Mouse (Mus musculus): ENCODE measurements around the gene Suds3. TPM values are rescaled to one million over a fixed set of nuclear protein-coding genes. Genes with fewer than 3 reads are reported as not detected.

Gene Suds3
- polyA plus RNA-seq, 1 experiment from 2014 or later, result 70.0 TPM

DNA sequence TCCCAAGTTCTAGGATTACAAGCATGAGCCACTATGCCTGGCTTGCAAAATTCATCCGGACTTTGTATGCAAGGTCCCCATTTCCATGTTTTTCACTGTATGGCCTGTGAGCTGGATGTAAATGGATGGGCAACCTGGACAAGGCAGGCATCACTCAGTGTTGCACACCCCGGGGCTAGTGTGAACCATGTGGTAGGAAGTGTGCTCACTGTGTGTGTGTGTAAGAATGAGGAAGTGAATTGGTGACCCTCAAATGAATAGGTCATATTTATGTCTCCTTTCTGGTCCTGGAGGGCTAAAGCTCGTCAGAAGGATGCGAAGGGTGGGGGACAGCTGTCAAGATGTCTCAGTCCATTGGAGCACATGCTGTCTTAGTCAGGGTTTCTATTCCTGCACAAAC, 11.1 kb upstream of the Suds3 start:
- no peak for ATAC-seq
- Histone ChIP-seq H3K36me3 (ENCODE audit: control insufficient read depth, insufficient read depth, low read length) (no peaks in the 10 kb centered on the region), H3K4me2 (ENCODE audit: low read length) (no peak overlapping the region), H3K4me3 (ENCODE audit: low read length) (no peak overlapping the region), H3K27ac (ENCODE audit: low read depth, low read length) (no peak overlapping the region), H3K4me1 (ENCODE audit: control insufficient read depth, insufficient read depth, low read depth, low read length) (no peaks in the 10 kb centered on the region), H3K9ac (ENCODE audit: low read depth, low read length) (no peak overlapping the region), H3K27me3 (replicated peaks; ENCODE audit: control insufficient read depth, insufficient read depth, low read length) (no peaks in the 10 kb centered on the region), H3K9me3 (ENCODE audit: control insufficient read depth, low read length) (no peaks in the 10 kb centered on the region)
- WGBS, result 83% methylated on average over 4 of the region's 4 CpGs

DNA sequence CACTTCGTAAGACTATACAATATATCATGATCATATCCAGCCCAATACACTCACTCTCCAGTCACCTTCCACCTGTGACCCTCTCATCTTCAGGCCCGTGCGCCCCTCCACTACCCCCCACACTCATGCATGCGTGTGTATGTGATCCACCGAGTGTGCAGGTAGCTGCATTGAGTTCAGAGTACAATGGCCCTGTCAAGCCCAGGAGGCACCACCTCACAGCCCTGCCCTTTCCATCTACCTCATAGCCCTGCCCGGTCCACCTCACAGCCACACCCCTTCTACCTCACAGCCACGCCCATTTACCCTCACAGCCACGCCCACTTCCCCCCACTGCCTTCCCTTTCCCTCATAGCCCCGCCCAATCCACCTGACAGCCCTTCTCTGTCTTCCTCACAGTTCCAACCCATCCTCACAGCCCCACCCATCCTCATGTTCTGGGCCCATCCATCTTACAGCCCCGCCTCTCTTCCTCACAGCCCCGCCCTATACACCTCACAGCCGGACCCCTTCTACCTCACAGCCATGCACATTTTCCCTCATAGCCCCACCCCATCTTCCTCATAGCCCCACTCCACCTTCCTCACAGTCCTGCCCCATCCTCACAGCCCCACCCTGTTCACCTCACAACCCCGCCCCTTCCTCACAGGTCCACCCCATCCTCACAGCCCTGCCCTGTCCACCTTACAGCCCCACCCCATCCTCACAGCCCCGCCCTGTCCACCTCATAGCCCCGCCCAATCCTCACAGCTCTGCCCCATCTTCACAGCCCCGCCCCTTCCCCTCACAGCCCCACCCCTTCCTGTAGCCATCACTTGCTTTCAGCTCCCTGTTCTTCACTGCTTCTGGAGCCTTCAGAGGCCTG, 9.8 kb upstream of the Suds3 start:
- WGBS, result 81% methylated on average over 16 of the region's 16 CpGs
- H3K36me3 ChIP-seq (ENCODE audit: control insufficient read depth, insufficient read depth, low read length), result no peaks in the 10 kb centered on the region
- no peaks in the 10 kb centered on the region for H3K27me3 ChIP-seq (replicated peaks; ENCODE audit: control insufficient read depth, insufficient read depth, low read length)
- peaks cover 8% of the 10 kb centered on the region for H3K4me1 ChIP-seq (ENCODE audit: control insufficient read depth, insufficient read depth, low read depth, low read length)
- H3K9me3 ChIP-seq (ENCODE audit: control insufficient read depth, low read length), result no peaks in the 10 kb centered on the region
- H3K4me2 ChIP-seq (ENCODE audit: low read length), result no peak overlapping the region
- H3K4me3 ChIP-seq (ENCODE audit: low read length), result no peak overlapping the region
- ATAC-seq, result no peak
- no peak overlapping the region for H3K9ac ChIP-seq (ENCODE audit: low read depth, low read length)
- no peak overlapping the region for H3K27ac ChIP-seq (ENCODE audit: low read depth, low read length)

DNA sequence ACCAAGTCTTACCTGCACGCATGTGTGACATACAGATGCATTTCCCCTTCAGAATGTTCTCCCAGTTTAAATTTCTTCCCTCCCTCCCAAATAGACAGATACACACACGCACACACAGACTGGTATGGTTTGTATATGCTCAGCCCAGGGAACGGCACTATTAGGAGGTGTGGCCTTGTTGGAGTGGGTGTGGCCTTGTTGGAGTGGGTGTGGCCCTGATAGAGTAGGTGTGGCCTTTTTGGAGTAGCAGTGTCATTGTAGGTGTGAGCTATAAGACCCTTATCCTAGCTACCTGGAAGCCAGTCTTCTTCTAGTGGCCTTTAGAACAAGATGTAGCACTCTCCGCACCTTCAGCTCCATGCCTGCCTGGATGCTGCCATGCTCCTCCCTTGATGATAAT, 7.9 kb upstream of the Suds3 start:
- Histone ChIP-seq H3K4me3 (ENCODE audit: low read length) (no peak overlapping the region), H3K27me3 (replicated peaks; ENCODE audit: control insufficient read depth, insufficient read depth, low read length) (no peaks in the 10 kb centered on the region), H3K9me3 (ENCODE audit: control insufficient read depth, low read length) (no peaks in the 10 kb centered on the region), H3K27ac (ENCODE audit: low read depth, low read length) (no peak overlapping the region), H3K9ac (ENCODE audit: low read depth, low read length) (no peak overlapping the region), H3K4me2 (ENCODE audit: low read length) (no peak overlapping the region), H3K4me1 (ENCODE audit: control insufficient read depth, insufficient read depth, low read depth, low read length) (peaks cover 10% of the 10 kb centered on the region), H3K36me3 (ENCODE audit: control insufficient read depth, insufficient read depth, low read length) (no peaks in the 10 kb centered on the region)
- WGBS, result 93% methylated on average over 4 of the region's 4 CpGs
- ATAC-seq, result no peak

DNA sequence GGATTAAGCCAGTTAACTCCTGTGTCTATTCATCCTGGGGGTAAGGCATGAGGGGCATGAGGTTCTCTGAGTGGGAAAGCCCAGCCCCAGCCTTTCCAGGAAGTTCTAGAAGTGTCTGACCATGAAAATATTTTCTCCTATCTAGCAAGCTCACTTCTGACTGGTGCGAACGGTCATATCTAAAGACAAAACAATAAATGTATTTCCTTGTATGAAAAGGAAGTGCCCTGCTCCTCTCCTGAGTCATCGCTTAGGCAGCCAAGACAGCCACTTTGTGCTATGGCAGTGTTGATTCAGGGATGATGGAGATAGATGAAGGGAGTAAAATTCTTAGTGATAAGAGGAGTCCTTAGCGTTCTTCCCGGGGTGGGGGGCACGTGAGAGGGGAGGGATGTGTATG, 7.2 kb upstream of the Suds3 start:
- no peak overlapping the region for H3K9ac ChIP-seq (ENCODE audit: low read depth, low read length)
- peaks cover 10% of the 10 kb centered on the region for H3K4me1 ChIP-seq (ENCODE audit: control insufficient read depth, insufficient read depth, low read depth, low read length)
- no peaks in the 10 kb centered on the region for H3K27me3 ChIP-seq (replicated peaks; ENCODE audit: control insufficient read depth, insufficient read depth, low read length)
- WGBS, result 88% methylated on average over 6 of the region's 6 CpGs
- no peak overlapping the region for H3K4me2 ChIP-seq (ENCODE audit: low read length)
- no peak overlapping the region for H3K4me3 ChIP-seq (ENCODE audit: low read length)
- no peaks in the 10 kb centered on the region for H3K36me3 ChIP-seq (ENCODE audit: control insufficient read depth, insufficient read depth, low read length)
- ATAC-seq, result no peak
- H3K27ac ChIP-seq (ENCODE audit: low read depth, low read length), result no peak overlapping the region
- no peaks in the 10 kb centered on the region for H3K9me3 ChIP-seq (ENCODE audit: control insufficient read depth, low read length)

DNA sequence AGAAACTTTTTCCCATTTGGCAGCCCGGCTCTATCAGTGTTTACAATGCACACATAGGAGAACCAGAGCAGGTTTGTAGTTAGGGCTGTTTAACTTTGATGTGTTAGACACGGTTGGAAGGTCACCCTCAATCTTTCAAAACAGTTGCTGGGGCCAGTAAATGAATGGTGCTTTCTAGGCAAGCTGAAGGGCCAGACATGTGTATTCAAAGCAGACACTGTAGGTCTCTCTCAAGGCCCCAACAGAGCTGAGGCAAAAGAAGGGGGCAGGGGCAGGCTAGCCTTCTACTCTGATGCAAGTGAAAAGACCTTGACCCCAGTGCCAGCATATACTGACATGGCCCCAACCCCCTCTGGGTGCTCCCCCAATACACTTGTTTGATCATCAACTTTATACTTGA, 5.7 kb upstream of the Suds3 start:
- ATAC-seq, result no peak
- Histone ChIP-seq H3K36me3 (ENCODE audit: control insufficient read depth, insufficient read depth, low read length) (no peaks in the 10 kb centered on the region), H3K9ac (ENCODE audit: low read depth, low read length) (no peak overlapping the region), H3K4me1 (ENCODE audit: control insufficient read depth, insufficient read depth, low read depth, low read length) (peaks cover 10% of the 10 kb centered on the region), H3K27ac (ENCODE audit: low read depth, low read length) (no peak overlapping the region), H3K4me3 (ENCODE audit: low read length) (no peak overlapping the region), H3K27me3 (replicated peaks; ENCODE audit: control insufficient read depth, insufficient read depth, low read length) (no peaks in the 10 kb centered on the region), H3K4me2 (ENCODE audit: low read length) (no peak overlapping the region), H3K9me3 (ENCODE audit: control insufficient read depth, low read length) (no peaks in the 10 kb centered on the region)
- 3% methylated on average over 2 of the region's 2 CpGs for WGBS

DNA sequence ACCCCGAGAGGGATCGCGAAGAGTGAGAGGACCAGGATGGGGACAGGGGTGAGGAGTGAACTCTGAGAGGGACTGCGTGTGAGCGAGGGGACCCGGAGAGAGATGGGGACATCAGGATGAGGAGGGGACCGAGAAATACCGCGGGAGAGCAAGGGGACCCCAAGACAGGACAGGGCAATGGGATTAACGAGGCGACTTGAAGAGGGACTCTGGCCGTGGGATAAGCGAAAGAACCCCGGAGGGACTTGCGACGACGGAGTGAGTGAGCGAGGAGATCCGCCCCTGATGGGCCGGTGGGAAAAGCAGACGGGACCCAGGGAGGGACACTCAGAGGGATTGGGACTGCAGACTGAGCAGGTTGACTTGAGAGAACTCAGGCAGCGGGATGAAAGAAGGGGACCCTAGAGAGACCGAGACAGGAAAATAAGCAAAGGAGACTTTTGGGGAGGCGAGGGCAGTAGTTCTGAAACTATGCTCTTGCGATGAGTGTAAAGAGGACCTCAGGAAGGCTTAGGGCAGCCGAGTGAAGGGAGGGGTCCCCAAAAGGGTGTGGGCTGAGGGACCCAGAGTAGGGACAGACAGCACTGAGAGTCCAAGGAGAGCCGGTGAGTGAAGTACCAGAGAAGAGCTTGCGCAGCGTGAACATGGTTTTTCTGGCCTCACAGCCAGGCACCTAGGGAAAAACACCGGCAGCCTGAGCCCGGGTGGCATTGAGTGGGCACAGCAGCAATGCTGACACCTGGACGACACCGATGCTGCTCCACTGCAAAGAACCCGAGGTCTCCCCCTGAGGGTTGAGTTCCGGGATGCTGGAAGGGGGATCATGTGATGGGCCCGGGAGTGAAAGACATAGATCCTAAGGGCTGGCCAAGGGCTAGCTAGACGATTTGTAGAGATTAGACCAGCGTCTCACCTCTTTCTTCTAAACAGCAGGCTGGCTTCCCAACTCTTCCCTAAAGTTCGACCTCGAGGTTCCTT, 4.9 kb upstream of the Suds3 start:
- peak overlapping the region; percentile 98 for H3K4me2 ChIP-seq (ENCODE audit: low read length)
- 2% methylated on average over 40 of the region's 40 CpGs for WGBS
- H3K9me3 ChIP-seq (ENCODE audit: control insufficient read depth, low read length), result no peaks in the 10 kb centered on the region
- H3K4me3 ChIP-seq (ENCODE audit: low read length), result peak overlapping the region; percentile 86
- no peak for ATAC-seq
- no peak overlapping the region for H3K27ac ChIP-seq (ENCODE audit: low read depth, low read length)
- no peaks in the 10 kb centered on the region for H3K27me3 ChIP-seq (replicated peaks; ENCODE audit: control insufficient read depth, insufficient read depth, low read length)
- peak overlapping the region; percentile 81 for H3K9ac ChIP-seq (ENCODE audit: low read depth, low read length)
- H3K36me3 ChIP-seq (ENCODE audit: control insufficient read depth, insufficient read depth, low read length), result no peaks in the 10 kb centered on the region
- H3K4me1 ChIP-seq (ENCODE audit: control insufficient read depth, insufficient read depth, low read depth, low read length), result peaks cover 13% of the 10 kb centered on the region

DNA sequence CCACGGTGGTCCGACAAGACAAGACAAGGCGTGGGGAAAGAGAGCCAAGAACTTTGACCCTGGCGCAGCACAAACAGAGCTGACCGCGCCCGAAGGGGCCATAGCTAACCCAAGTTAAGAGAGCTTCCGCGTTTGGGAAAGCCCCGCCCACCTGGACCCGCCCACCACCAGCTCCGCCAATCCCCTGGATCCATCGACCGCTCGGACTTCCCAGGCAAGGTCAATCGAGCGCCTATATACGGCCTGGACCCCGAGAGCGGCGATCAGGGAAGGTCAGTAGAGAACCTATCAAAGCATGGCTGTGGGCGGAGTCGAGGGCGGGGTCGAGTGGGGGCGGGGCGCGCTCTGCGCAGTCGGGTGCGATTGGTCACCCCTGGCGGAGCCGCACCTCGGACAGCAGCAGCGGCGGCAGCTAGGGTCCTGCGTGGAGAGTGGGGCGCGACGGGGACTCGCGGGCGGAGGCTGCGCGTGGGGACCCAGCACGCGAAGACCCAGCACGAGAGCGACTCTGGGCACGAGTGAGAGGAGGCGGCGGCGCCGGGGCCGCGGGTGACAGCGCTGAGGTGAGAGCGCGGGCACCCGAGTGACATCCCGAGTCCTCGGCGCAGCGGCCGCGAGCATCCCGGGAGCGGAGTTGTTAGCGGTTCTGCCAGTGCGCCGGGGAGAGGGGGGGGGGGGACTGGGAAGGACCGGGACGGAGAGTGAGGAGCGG, 4.0 kb upstream of the Suds3 start, which contains the start of gene Taok3:
Taok3 (plus strand) TSS at position 353 of the 712 bp plus-strand sequence.
- Histone ChIP-seq H3K4me1 (ENCODE audit: control insufficient read depth, insufficient read depth, low read depth, low read length) (peaks cover 14% of the 10 kb centered on the region), H3K4me2 (ENCODE audit: low read length) (peak within 1 kb of the TSS; percentile 98), H3K36me3 (ENCODE audit: control insufficient read depth, insufficient read depth, low read length) (no peaks in the 10 kb centered on the region), H3K9me3 (ENCODE audit: control insufficient read depth, low read length) (no peaks in the 10 kb centered on the region), H3K4me3 (ENCODE audit: low read length) (peak within 1 kb of the TSS; percentile 86), H3K27me3 (replicated peaks; ENCODE audit: control insufficient read depth, insufficient read depth, low read length) (no peaks in the 10 kb centered on the region), H3K9ac (ENCODE audit: low read depth, low read length) (peak within 1 kb of the TSS; percentile 81), H3K27ac (ENCODE audit: low read depth, low read length) (peak within 1 kb of the TSS; percentile 48; the same call in 1 of the 2 replicates)
- peak; percentile 95 for ATAC-seq
- under 1% methylated on average over 68 of the region's 74 CpGs for WGBS

DNA sequence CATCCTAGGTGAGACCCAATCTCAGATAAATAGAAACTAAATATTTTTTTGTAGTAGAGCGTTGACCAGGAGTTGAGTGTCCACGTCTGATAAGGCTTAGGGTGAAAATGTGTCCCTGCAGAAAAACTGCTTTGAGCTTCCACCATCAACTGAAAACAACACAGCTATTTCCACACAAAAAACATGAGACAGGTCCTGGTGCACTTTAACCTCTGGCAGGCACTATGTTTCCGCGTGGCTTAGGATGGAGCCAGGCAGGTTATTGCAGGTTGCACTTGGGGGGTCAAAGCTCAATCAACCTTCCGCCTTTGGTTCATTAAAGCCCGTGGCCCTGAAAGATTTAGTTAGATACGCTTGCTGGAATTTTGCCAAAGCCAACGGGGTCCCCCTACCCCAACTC, 2.9 kb upstream of the Suds3 start:
- 49% methylated on average over 8 of the region's 8 CpGs for WGBS
- Histone ChIP-seq H3K4me2 (ENCODE audit: low read length) (no peak overlapping the region), H3K4me1 (ENCODE audit: control insufficient read depth, insufficient read depth, low read depth, low read length) (peaks cover 24% of the 10 kb centered on the region), H3K4me3 (ENCODE audit: low read length) (no peak overlapping the region), H3K27me3 (replicated peaks; ENCODE audit: control insufficient read depth, insufficient read depth, low read length) (no peaks in the 10 kb centered on the region), H3K27ac (ENCODE audit: low read depth, low read length) (no peak overlapping the region), H3K9me3 (ENCODE audit: control insufficient read depth, low read length) (no peaks in the 10 kb centered on the region), H3K36me3 (ENCODE audit: control insufficient read depth, insufficient read depth, low read length) (no peaks in the 10 kb centered on the region), H3K9ac (ENCODE audit: low read depth, low read length) (no peak overlapping the region)
- ATAC-seq, result no peak
